Mouse (Mus musculus) retina, postnatal 1 day (tissue): ENCODE data around the gene Plpp7.

ENCODE experiments used
- DNase-seq: peaks from one replicate; pipeline ENCODE4 v3.0.0-alpha.2; 2012

Plpp7 gene

GRCm38 (mm10) chr2:32105117-32105913 lies 10.0 kb downstream of the Plpp7 start:
- DNase-seq = peak; percentile 88

- no peak for DNase-seq
These were observed 10.6 kb downstream of the Plpp7 start for GRCm38 (mm10) chr2:32105930-32106329.

- DNase-seq = no peak
These were observed 15.9 kb downstream of the Plpp7 start for GRCm38 (mm10) chr2:32111268-32111667.

GRCm38 (mm10) chr2:32112548-32112947 lies 17.2 kb downstream of the Plpp7 start:
- no peak for DNase-seq

- no peak for DNase-seq
These were observed 20.5 kb downstream of the Plpp7 start for GRCm38 (mm10) chr2:32115851-32116268.

GRCm38 (mm10) chr2:32119802-32120750 lies 24.7 kb downstream of the Plpp7 start:
- no peak for DNase-seq

GRCm38 (mm10) chr2:32121150-32121549 lies 25.8 kb downstream of the Plpp7 start:
- DNase-seq = no peak

- DNase-seq = no peak
These were observed 26.5 kb downstream of the Plpp7 start for GRCm38 (mm10) chr2:32121785-32122184.

GRCm38 (mm10) chr2:32127653-32128535 lies 32.6 kb downstream of the Plpp7 start:
- DNase-seq = no peak

GRCm38 (mm10) chr2:32128536-32128841 lies 33.2 kb downstream of the Plpp7 start:
- no peak for DNase-seq

- DNase-seq = no peak
These were observed 34.2 kb downstream of the Plpp7 start for GRCm38 (mm10) chr2:32129383-32130074.

- peak; percentile 66 for DNase-seq
These were observed 35.1 kb downstream of the Plpp7 start for GRCm38 (mm10) chr2:32130435-32130834.

GRCm38 (mm10) chr2:32131205-32131834 lies 36.0 kb downstream of the Plpp7 start:
- DNase-seq = no peak

- no peak for DNase-seq
These were observed 36.7 kb downstream of the Plpp7 start for GRCm38 (mm10) chr2:32131866-32132566.

GRCm38 (mm10) chr2:32132567-32132992 lies 37.3 kb downstream of the Plpp7 start:
- DNase-seq = peak; percentile 89

- peak; percentile 87 for DNase-seq
These were observed 38.7 kb downstream of the Plpp7 start for GRCm38 (mm10) chr2:32134039-32134438.

- peak; percentile 100 for DNase-seq
These were observed 42.4 kb downstream of the Plpp7 start for GRCm38 (mm10) chr2:32137667-32138266.

GRCm38 (mm10) chr2:32139377-32139776 lies 44.0 kb downstream of the Plpp7 start:
- no peak for DNase-seq

GRCm38 (mm10) chr2:32140498-32140934 lies 45.2 kb downstream of the Plpp7 start:
- DNase-seq = no peak

GRCm38 (mm10) chr2:32141602-32142001 lies 46.3 kb downstream of the Plpp7 start:
- DNase-seq = no peak
